ENCODE assay signal across 15 mouse cellular contexts in the genomic region with DNA sequence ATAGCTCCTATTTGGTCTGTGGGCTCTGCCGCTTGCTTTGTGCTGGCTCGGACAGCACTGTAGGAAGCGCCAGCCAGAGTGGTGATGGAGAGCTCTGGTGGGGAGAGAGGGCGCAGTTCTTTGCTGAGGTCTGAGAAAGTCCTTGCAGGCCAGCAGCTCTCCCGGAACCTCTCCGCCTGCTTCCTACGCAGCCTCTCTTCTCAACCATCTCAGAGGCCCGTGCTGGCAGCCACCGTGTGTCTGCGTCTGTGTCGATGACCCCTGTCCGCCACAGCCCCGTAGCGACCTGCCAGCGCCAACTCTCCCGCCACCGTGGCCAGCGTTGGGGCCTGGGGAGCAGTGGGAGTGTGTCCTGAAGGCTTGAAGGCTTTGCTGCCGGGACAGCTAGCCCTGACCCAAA. TPM values are rescaled to one million over a fixed set of nuclear protein-coding genes. Genes with fewer than 3 reads are reported as not detected.
DNase-seq lines count a peak whose midpoint lies in the region; ATAC-seq and TF ChIP-seq lines count a peak whose summit lies in the region.
"Had no signal": no experiment of that assay in that cellular context is flagged by ENCODE, and none has a peak within 500 bp of the region (broad histone marks: within the 10 kb centered on the region; RNA-seq: fewer than 3 reads in every experiment).

No protein-coding gene starts in this region.

- no peak for ATAC-seq in kidney, embryonic 16.5 days (ENCODE audit: low FRiP score, low TSS enrichment)
- no peak for ATAC-seq in granulocyte monocyte progenitor cell, adult 5-6 weeks (replicated peaks; ENCODE audit: poor library complexity, severe bottlenecking)
- no peak for ATAC-seq in forebrain, embryonic 16.5 days
- ATAC-seq: intestine, embryonic 16.5 days had no signal

- H3K4me2 ChIP-seq in kidney, embryonic 16.5 days (replicated peaks; ENCODE audit: low read depth, low read length), result no peak overlapping the region
- no peak overlapping the region for H3K4me2 ChIP-seq in forebrain, embryonic 16.5 days (ENCODE audit: low read length)
- H3K4me2 ChIP-seq: heart, embryonic 13.5 days had no signal

- no peaks in the 10 kb centered on the region for H3K36me3 ChIP-seq in E14TG2a.4 (ENCODE audit: insufficient read depth, low read length)
- peaks cover 55% of the 10 kb centered on the region for H3K36me3 ChIP-seq in midbrain, embryonic 10.5 days
- no peaks in the 10 kb centered on the region for H3K36me3 ChIP-seq in kidney, embryonic 16.5 days (ENCODE audit: insufficient read depth, low read length)
- no peaks in the 10 kb centered on the region for H3K36me3 ChIP-seq in forebrain, embryonic 16.5 days (ENCODE audit: control insufficient read depth, insufficient read depth)
- H3K36me3 ChIP-seq: heart, embryonic 13.5 days had no signal

- peak overlapping the region; percentile 96 for H3K27ac ChIP-seq in midbrain, embryonic 10.5 days (replicated peaks)
- no peak overlapping the region for H3K27ac ChIP-seq in kidney, embryonic 16.5 days (ENCODE audit: low read length)
- no peak overlapping the region for H3K27ac ChIP-seq in forebrain, embryonic 16.5 days (ENCODE audit: low read length)
- H3K27ac ChIP-seq: heart, embryonic 13.5 days had no signal

- H3K27me3 ChIP-seq in E14TG2a.4 (ENCODE audit: insufficient read depth, low read length), result peaks cover 80% of the 10 kb centered on the region
- peaks cover 99% of the 10 kb centered on the region for H3K27me3 ChIP-seq in midbrain, embryonic 10.5 days (ENCODE audit: low read depth, poor library complexity, severe bottlenecking)
- H3K27me3 ChIP-seq in kidney, embryonic 16.5 days (ENCODE audit: insufficient read depth, low read length), result peaks cover 95% of the 10 kb centered on the region
- H3K27me3 ChIP-seq in forebrain, embryonic 16.5 days (replicated peaks; ENCODE audit: control insufficient read depth, insufficient read depth, low read length), result peaks cover 74% of the 10 kb centered on the region
- H3K27me3 ChIP-seq: CH12.LX had no signal

- DNase-seq in brain, adult 2 months (ENCODE audit: low read depth, low spot score), result peak; percentile 68
- peak; percentile 66 for DNase-seq in embryo, embryonic 9.5 days (ENCODE audit: extremely low spot score)
- DNase-seq in midbrain, embryonic 10.5 days (ENCODE audit: low spot score), result peak; percentile 71
- no peak for DNase-seq in kidney, adult 9 months
- DNase-seq: adrenal gland, postnatal 25 days; gastrocnemius, postnatal 14 days had no signal

- H3K9me3 ChIP-seq in E14TG2a.4 (ENCODE audit: low read length), result peaks cover 5% of the 10 kb centered on the region
- no peaks in the 10 kb centered on the region for H3K9me3 ChIP-seq in midbrain, embryonic 10.5 days (replicated peaks)
- no peaks in the 10 kb centered on the region for H3K9me3 ChIP-seq in kidney, embryonic 16.5 days (ENCODE audit: low read length)
- H3K9me3 ChIP-seq in forebrain, embryonic 16.5 days (ENCODE audit: control insufficient read depth, low read length), result no peaks in the 10 kb centered on the region
- H3K9me3 ChIP-seq: heart, embryonic 13.5 days had no signal

- peaks cover 68% of the 10 kb centered on the region for H3K4me1 ChIP-seq in E14TG2a.4 (replicated peaks; ENCODE audit: low read depth, low read length)
- peaks cover 73% of the 10 kb centered on the region for H3K4me1 ChIP-seq in midbrain, embryonic 10.5 days
- H3K4me1 ChIP-seq in kidney, embryonic 16.5 days (ENCODE audit: insufficient read depth, low read length), result peaks cover 25% of the 10 kb centered on the region
- H3K4me1 ChIP-seq in forebrain, embryonic 16.5 days (replicated peaks; ENCODE audit: control insufficient read depth, insufficient read depth, low read length), result peaks cover 15% of the 10 kb centered on the region

- WGBS in midbrain, embryonic 10.5 days, result under 1% methylated on average over 19 of the region's 19 CpGs
- 8% methylated on average over 19 of the region's 19 CpGs for WGBS in kidney, embryonic 16.5 days
- WGBS in forebrain, embryonic 16.5 days, result under 1% methylated on average over 19 of the region's 19 CpGs

- H3K9ac ChIP-seq in kidney, embryonic 16.5 days (replicated peaks; ENCODE audit: low read length), result no peak overlapping the region
- H3K9ac ChIP-seq in forebrain, embryonic 16.5 days (replicated peaks; ENCODE audit: low read depth, low read length), result no peak overlapping the region
- H3K9ac ChIP-seq: heart, embryonic 13.5 days had no signal

- peak overlapping the region; percentile 63 for H3K4me3 ChIP-seq in E14TG2a.4 (replicated peaks; ENCODE audit: low read length)
- peak overlapping the region; percentile 83 for H3K4me3 ChIP-seq in midbrain, embryonic 10.5 days
- no peak overlapping the region for H3K4me3 ChIP-seq in kidney, embryonic 16.5 days (ENCODE audit: low read length)
- H3K4me3 ChIP-seq in forebrain, embryonic 16.5 days (replicated peaks; ENCODE audit: low read length), result no peak overlapping the region
- H3K4me3 ChIP-seq: heart, embryonic 13.5 days had no signal

- no peak for TF ChIP-seq CTCF in E14TG2a.4 (conservative IDR thresholded peaks at IDR 0.05; ENCODE audit: low read length)

RNA-seq across cellular contexts. Expression of gene En2, which starts 5.4 kb away (rescaled TPM):
- polyA plus RNA-seq in midbrain, embryonic 10.5 days (2016; fragmentation: Nextera tagmentation; extraction: Ambion mirVana), result 0.84 and 1.1 TPM in 2 replicates
- 0.07 and 0.13 TPM in 2 replicates for polyA plus RNA-seq in kidney, embryonic 16.5 days (2015; fragmentation: Nextera tagmentation; extraction: Ambion mirVana)
- total RNA-seq in granulocyte monocyte progenitor cell, adult 5-6 weeks (2014; fragmentation: Nextera tagmentation), result not detected in 2 replicates
- not detected in 2 replicates for total RNA-seq in granulocyte monocyte progenitor cell, adult 5-6 weeks (2017)
- polyA plus RNA-seq in forebrain, embryonic 16.5 days (2015; fragmentation: Nextera tagmentation; extraction: Ambion mirVana), result not detected in 2 replicates
- total RNA-seq: CH12.LX had no signal
- polyA plus RNA-seq: forebrain, embryonic 11.5 days; heart, embryonic 13.5 days; intestine, embryonic 16.5 days; lung, embryonic 16.5 days had no signal

Comparison
In these comparisons a context has a peak if more than half of its experiments do, and no peak if none do; other contexts are left out.
1. H3K4me3 ChIP-seq: peak in E14TG2a.4 (single experiment) and midbrain, embryonic 10.5 days (single experiment); none in kidney, embryonic 16.5 days (single experiment) and forebrain, embryonic 16.5 days (single experiment).